ENCODE assay signal across 23 mouse cellular contexts in genomic region chr13:109296347-109297037, GRCm38 (mm10).
DNase-seq lines count a peak whose midpoint lies in the region; ATAC-seq and TF ChIP-seq lines count a peak whose summit lies in the region.
"Had no signal": no experiment of that assay in that cellular context is flagged by ENCODE, and none has a peak within 500 bp of the region (broad histone marks: within the 10 kb centered on the region; RNA-seq: fewer than 3 reads in every experiment).

No protein-coding gene starts in this region.

- H3K9ac ChIP-seq in hindbrain, embryonic 12.5 days: no peak overlapping the region
- no peak overlapping the region for H3K9ac ChIP-seq in hindbrain, postnatal 0 days (replicated peaks; ENCODE audit: low read length)
- H3K9ac ChIP-seq: embryonic facial prominence, embryonic 15.5 days; heart, embryonic 12.5 days; midbrain, embryonic 12.5 days had no signal

- H3K27ac ChIP-seq in hindbrain, embryonic 10.5 days: no peak overlapping the region
- H3K27ac ChIP-seq in hindbrain, embryonic 12.5 days: no peak overlapping the region
- no peak overlapping the region for H3K27ac ChIP-seq in hindbrain, postnatal 0 days
- H3K27ac ChIP-seq: embryonic facial prominence, embryonic 15.5 days; gastrocnemius, adult 2 months; left cerebral cortex, adult 2 months; midbrain, embryonic 12.5 days had no signal

- WGBS in hindbrain, embryonic 10.5 days: 50% methylated on average over 3 of the region's 3 CpGs
- 28% methylated on average over 3 of the region's 3 CpGs for WGBS in hindbrain, embryonic 12.5 days
- WGBS in hindbrain, postnatal 0 days: 32% methylated on average over 3 of the region's 3 CpGs

- peak; percentile 19 for DNase-seq in hindbrain, embryonic 10.5 days (ENCODE audit: low spot score)
- peak; percentile 35 for DNase-seq in lung, postnatal 10 days
- no peak for DNase-seq in lung, postnatal 14 days
- DNase-seq in brain, embryonic 14.5 days (ENCODE audit: low read depth): peak; percentile 39
- DNase-seq in hindbrain, postnatal 0 days (ENCODE audit: low spot score): peak; percentile 35
- DNase-seq in thymus, adult 18-20 months: no peak
- DNase-seq: adrenal gland, postnatal 25 days; cerebellum, adult 18-20 months; cerebellum, postnatal 25 days; embryo, embryonic 11 days; gastrocnemius, adult 2 months; kidney, adult 8-10 months; kidney, postnatal 36 days; layer of hippocampus, adult 9-11 months; thymus, postnatal 4 days had no signal

- TF ChIP-seq CTCF in brain, embryonic 14.5 days (IDR thresholded peaks at IDR 0.05; ENCODE audit: borderline replicate concordance, extremely low read depth, insufficient read depth, insufficient read length): no peak
- no peak for TF ChIP-seq CTCF in hindbrain, postnatal 0 days (IDR thresholded peaks at IDR 0.05; ENCODE audit: low read depth)

- H3K4me1 ChIP-seq in hindbrain, embryonic 10.5 days (replicated peaks): peaks cover 22% of the 10 kb centered on the region
- no peaks in the 10 kb centered on the region for H3K4me1 ChIP-seq in hindbrain, embryonic 12.5 days
- H3K4me1 ChIP-seq in hindbrain, postnatal 0 days (ENCODE audit: insufficient read depth, low read length): no peaks in the 10 kb centered on the region
- H3K4me1 ChIP-seq: embryonic facial prominence, embryonic 15.5 days had no signal

- no peak overlapping the region for H3K4me3 ChIP-seq in hindbrain, embryonic 10.5 days
- H3K4me3 ChIP-seq in hindbrain, embryonic 12.5 days: no peak overlapping the region
- no peak overlapping the region for H3K4me3 ChIP-seq in hindbrain, postnatal 0 days (ENCODE audit: low read length)
- H3K4me3 ChIP-seq: embryonic facial prominence, embryonic 15.5 days; gastrocnemius, adult 2 months; heart, embryonic 12.5 days; left cerebral cortex, adult 2 months; midbrain, embryonic 12.5 days had no signal

- no peak overlapping the region for H3K4me2 ChIP-seq in hindbrain, embryonic 12.5 days (replicated peaks)
- no peak overlapping the region for H3K4me2 ChIP-seq in hindbrain, postnatal 0 days (ENCODE audit: low read depth, low read length)
- H3K4me2 ChIP-seq: embryonic facial prominence, embryonic 15.5 days; heart, embryonic 12.5 days; liver, embryonic 11.5 days; midbrain, embryonic 12.5 days had no signal

- no peaks in the 10 kb centered on the region for H3K9me3 ChIP-seq in hindbrain, embryonic 10.5 days
- no peaks in the 10 kb centered on the region for H3K9me3 ChIP-seq in hindbrain, embryonic 12.5 days (replicated peaks)
- H3K9me3 ChIP-seq in hindbrain, postnatal 0 days (ENCODE audit: low read length): no peaks in the 10 kb centered on the region
- H3K9me3 ChIP-seq: embryonic facial prominence, embryonic 15.5 days; G1E; heart, embryonic 12.5 days; midbrain, embryonic 12.5 days had no signal

- H3K27me3 ChIP-seq in hindbrain, embryonic 10.5 days (ENCODE audit: insufficient read depth, poor library complexity, severe bottlenecking): no peaks in the 10 kb centered on the region
- H3K27me3 ChIP-seq in hindbrain, embryonic 12.5 days: no peaks in the 10 kb centered on the region
- H3K27me3 ChIP-seq in hindbrain, postnatal 0 days (ENCODE audit: insufficient read depth, low read length): no peaks in the 10 kb centered on the region
- H3K27me3 ChIP-seq: embryonic facial prominence, embryonic 15.5 days; heart, embryonic 12.5 days; midbrain, embryonic 12.5 days had no signal

- ATAC-seq in hindbrain, embryonic 12.5 days (ENCODE audit: low FRiP score): no peak
- peak; percentile 74; the same call in 1 of the 2 replicates for ATAC-seq in hindbrain, postnatal 0 days
- no peak for ATAC-seq in frontal cortex, adult (ENCODE audit: low TSS enrichment)

- no peak for TF ChIP-seq POLR2A in brain, embryonic 14.5 days (IDR thresholded peaks at IDR 0.05; ENCODE audit: borderline replicate concordance, extremely low read depth, insufficient read depth, insufficient read length, poor library complexity, severe bottlenecking)

- H3K36me3 ChIP-seq in hindbrain, embryonic 10.5 days: no peaks in the 10 kb centered on the region
- no peaks in the 10 kb centered on the region for H3K36me3 ChIP-seq in hindbrain, embryonic 12.5 days
- H3K36me3 ChIP-seq in hindbrain, postnatal 0 days (ENCODE audit: insufficient read depth, low read length): no peaks in the 10 kb centered on the region
- H3K36me3 ChIP-seq: embryonic facial prominence, embryonic 15.5 days; G1E; heart, embryonic 12.5 days; midbrain, embryonic 12.5 days had no signal

Comparison
In these comparisons a context has a peak if more than half of its experiments do, and no peak if none do; other contexts are left out.
1. DNase-seq: peak in hindbrain, embryonic 10.5 days (single experiment), lung, postnatal 10 days (single experiment), brain, embryonic 14.5 days (single experiment) and hindbrain, postnatal 0 days (single experiment); none in lung, postnatal 14 days (single experiment) and thymus, adult 18-20 months (0 of 2).